Mouse (Mus musculus): ENCODE measurements at regions not wholly inside any gene's neighbourhood (a gene's known extent, or its start where the extent isn't known, plus 50 kb on each side); places are given as distances from the start of the nearest gene placed in this dataset.

GRCm38 (mm10) chr17:27261981-27262380 is 57.7 kb upstream of the Lemd2 start:
- TF ChIP-seq CTCF (IDR thresholded peaks at IDR 0.05; ENCODE audit: low read depth, low read length) (no peak), POLR2A (IDR thresholded peaks at IDR 0.05; ENCODE audit: borderline replicate concordance, low read depth, low read length) (no peak)

Data from bone marrow macrophage, adult 2 months (primary cell).